Mouse (Mus musculus): ENCODE data around the gene Mrps21.
A peak's percentile ranks its signal among the peaks of the same experiment; 100 is the strongest.
"Not testable (repeated sequence)": the region's sequence is repeated elsewhere in the genome, so short reads cannot be mapped to it uniquely, and the experiment has no call there.

Gene Mrps21

DNA sequence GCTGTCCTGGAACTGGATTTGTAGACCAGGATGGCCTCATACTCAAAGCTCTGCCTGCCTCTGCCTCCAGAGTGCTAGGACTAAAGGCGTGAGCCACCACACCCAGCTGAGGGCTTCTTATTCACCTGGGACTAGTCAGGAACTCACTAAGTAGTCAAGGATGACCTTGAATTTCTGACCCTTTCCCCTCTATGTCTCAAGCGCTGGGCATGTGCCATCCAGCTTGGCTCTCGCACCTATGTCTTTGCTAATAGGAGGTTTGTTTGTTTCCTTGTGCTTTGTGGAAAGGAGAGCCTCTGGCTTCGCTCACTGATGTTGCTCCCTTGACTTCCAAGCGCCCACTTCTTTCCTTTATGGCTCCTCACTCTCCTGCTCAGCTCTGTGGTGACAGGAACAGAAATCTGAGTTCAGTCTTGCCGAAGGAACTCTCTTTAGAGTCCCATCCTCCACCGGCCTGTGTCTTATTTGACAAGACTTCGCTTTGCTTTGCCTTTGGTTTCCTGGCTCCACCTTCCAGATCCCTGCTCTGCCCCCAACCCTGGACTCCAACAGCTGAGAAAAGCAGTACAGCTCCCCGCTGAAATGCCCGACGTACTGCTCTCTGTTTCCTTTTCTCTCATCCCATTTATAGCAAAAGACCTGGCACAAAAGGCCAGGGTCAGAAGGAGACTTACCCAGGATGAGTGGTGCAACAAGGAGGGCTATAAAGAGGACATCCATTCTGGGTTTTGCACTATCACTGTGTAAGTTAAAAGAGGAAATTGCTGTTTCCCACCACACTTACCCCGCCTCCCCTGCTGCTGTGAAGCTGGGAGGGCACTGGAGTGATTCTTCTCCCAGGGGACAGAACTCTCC is 20.1 kb upstream of the Mrps21 start, which contains the start of gene BC028528:
TSS of gene BC028528 (minus strand) at position 795 of the 855 bp plus-strand sequence.
- no peak for DNase-seq

DNA sequence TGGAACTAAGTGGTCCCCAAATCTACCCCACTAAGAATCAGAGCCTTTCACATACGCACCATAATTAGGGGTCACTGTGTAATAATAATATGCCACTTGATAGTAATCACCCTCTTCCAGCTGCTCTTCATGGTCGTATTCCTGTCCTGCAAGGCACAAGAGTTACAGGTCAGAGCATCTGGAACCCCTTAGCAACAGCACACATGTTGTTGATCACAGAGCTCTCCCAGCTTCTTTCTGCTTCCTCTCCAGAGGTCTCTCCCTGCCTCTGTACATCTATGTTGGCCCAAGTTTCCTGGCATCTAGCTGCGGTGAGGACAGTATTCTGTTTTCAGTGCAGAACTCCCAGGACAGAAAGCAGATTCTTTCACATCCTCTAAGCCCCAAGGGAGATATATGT is 18.3 kb upstream of the Mrps21 start:
- DNase-seq = no peak

GRCm38 (mm10) chr3:95887596-95887995 is 16.3 kb upstream of the Mrps21 start:
- no peak for DNase-seq

GRCm38 (mm10) chr3:95884400-95884799 is 13.1 kb upstream of the Mrps21 start:
- no peak for DNase-seq

DNA sequence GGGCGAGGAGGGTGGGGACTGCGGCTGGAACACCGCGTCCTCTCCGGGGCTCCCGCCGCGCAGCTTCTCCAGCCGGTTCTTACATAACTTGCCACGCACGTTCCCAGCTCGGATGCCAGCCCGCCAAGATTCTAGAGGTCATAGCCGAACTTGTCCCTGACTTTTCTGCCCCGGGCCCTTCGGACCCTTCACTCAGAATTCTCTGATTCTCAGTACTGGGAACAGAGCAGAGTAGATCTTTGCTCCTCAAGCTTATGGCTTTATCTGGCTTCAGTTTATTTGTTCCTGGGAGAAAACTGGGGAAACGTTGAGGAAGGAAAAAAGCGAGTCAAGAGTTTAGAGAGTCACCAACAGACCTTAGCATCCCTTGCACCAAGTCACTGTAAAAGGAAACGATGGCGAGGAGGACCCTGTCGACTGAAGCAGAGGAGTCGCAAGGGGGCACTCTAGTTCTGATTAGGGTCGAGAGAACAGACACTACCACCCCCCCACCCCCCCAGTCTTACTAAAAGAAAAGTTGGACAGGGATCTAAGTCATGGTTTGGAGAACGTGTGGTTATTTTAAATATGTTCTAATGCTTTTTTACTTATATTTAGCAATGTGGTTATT is 11.6 kb upstream of the Mrps21 start:
- DNase-seq = peak; percentile 73 to 88

DNA sequence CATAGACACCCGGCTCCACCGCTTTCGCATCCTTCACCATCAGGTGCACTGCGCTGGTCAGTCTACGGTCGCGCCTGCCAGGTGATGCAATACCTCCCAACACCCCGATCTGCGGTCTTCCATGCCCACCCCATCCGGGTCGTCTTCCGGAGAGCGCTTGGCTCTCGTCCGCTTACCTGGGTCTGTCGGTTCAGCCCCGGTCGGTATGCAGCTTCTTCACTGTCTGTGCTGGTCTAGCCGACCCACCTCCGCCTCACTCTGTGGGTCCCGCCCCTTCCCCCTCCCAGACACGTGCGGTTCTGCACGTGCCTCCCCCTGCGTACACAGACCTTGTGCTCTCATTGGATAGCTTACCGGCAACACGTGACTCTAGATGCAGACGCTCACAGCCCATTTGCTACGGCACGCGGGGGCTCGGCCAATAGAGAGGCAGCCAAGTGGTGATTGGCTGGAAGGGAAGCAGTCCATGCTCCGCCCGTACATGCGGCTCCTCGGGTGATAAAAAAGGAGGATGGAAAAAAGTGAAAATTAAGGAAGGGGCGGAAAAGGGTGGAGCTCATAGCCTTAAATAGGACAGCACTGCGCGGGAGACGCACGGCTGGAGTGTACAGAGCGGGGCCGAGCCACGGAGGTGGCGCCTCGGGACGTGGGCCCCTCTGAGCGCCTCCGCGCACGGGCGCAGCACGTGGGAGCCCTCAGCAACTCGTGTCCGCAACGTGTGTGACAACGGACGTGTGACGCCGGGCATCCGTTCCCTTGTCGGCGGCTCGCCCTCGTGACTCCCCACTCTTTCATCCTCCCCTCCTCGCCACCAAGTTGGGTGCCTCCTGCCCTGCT is 10.9 kb upstream of the Mrps21 start, which contains the start of gene Ciart:
TSS of gene Ciart (minus strand) at position 273 of the 837 bp plus-strand sequence.
- peak; percentile 94 to 95 for DNase-seq

- no peak for DNase-seq
Observed at GRCm38 (mm10) chr3:95879063-95879462, 7.7 kb upstream of the Mrps21 start.

DNA sequence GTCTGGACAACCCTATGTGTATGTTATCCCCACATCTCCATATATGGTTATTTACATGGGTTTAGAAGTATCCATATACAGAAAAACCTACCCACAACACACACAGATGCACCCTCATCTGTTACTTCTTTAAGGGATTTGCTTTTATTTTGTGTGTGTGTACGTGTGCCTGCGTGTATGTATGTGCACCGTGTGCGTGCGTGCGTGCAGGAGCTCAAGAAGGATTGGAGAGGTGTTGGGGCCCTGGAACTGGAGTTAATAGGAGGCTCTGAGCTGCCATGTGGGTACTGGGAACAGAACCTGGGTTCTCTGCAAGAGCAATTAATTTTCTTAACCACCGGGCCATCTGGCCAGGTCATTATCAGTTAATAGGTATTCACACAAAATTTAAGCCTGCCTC is 729 bp upstream of the Mrps21 start:
- no peak for DNase-seq

GRCm38 (mm10) chr3:95870976-95871375 is 343 bp downstream of the Mrps21 start:
- DNase-seq = no peak

DNA sequence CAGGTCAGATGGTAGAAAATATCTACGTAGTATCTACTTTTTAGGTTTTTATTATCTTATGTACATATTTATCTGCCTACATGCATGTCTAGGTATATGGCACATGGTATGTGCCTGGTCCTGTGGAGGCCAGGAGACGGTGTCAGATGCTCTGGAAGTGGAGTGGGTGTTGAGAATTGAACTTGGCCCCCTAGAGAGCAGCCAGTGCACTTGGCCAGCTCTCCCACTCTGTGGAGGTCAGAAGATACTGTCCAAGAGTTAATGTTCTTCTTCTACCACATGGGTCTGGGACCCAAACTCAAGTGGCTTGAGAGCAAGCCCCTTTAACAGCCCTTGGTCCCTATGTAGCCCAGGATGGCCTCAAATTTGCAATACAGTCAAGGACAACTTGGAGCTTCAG is 3.9 kb downstream of the Mrps21 start:
- DNase-seq = no peak

DNA sequence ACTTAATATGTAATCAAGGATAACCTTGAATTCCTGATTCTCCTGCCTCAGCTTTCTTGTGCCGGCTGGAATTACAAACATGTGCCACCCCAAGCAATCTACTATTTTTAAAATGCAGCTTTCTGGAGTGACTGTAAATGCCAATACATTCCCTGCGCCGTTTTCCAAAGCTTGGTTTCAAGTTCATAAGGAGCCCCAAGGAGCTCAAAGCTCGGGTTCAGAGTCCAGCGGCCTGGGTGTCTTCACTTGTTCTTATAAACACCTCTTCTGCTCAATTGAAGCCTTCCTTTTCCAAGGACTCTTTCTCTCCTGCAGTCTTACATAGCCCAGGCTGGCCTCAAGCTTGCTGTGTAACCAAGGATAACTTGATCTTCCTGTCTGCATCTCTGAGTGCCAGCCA is 5.2 kb downstream of the Mrps21 start:
- DNase-seq = no peak

DNA sequence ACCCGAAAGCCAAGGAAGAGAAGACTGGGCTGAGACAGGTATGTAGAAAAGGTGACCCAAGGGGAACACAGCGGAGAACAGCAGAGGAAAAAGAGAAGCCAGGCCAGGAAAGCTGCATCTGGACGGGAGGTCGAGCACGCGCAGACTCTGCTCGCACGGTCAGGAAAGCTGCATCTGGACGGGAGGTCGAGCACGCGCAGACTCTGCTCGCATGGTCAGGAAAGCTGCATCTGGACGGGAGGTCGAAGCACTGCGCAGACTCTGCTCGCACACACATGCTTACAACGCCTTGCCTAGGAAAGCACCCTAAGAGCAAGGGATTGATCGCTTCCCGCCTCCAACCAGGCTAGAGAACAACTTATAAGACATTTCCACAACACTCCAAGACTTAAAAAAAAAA is 5.7 kb downstream of the Mrps21 start:
- no peak for DNase-seq

GRCm38 (mm10) chr3:95865050-95865449 is 6.3 kb downstream of the Mrps21 start:
- DNase-seq = no peak

- DNase-seq = no peak
Observed at GRCm38 (mm10) chr3:95863578-95863977, 7.7 kb downstream of the Mrps21 start.

GRCm38 (mm10) chr3:95861796-95862195 is 9.5 kb downstream of the Mrps21 start:
- peak; percentile 87 to 91 for DNase-seq

GRCm38 (mm10) chr3:95861216-95861615 is 10.1 kb downstream of the Mrps21 start:
- peak in 1 of 2 experiments; percentile 42 for DNase-seq

- DNase-seq = no peak
Observed at GRCm38 (mm10) chr3:95860323-95860722, 11.0 kb downstream of the Mrps21 start.

DNA sequence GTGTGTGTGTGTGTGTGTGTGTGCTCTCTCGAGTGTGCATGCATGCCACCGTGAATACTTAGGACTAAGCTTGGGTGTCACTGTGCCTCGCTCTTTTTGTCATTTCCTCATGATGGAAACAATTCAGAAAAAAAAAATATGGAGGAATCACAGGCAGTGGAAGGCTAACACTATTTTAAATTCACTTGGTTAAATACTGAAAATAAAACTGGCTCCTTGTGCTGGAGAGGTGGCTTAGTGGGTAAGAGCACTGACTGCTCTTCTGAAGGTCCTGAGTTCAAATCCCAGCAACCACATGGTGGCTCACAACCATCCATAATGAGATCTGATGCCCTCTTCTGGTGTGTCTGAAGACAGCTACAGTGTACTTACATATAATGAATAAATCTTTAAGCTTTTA is 13.0 kb downstream of the Mrps21 start:
- DNase-seq = not testable (repeated sequence)

DNA sequence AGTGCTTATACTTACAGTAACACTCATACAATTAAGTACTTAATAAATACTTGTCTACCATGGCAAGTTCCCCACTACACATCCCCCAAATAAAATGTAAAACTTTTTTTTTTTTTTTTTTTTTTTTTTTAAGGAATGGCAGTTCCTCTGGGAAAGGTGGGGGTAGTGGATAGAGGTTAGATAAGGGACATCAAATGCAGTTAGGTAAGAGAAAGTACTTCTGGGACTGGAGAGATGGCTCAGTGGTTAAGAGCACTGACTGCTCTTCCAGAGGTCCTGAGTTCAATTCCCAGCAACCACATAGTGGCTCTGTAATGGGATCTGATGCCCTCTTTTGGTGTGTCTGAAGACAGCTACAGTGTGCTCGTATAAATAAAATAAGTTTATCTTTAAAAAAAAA is 14.3 kb downstream of the Mrps21 start:
- DNase-seq = not testable (repeated sequence)

- DNase-seq = no peak
Observed at GRCm38 (mm10) chr3:95856115-95856514, 15.2 kb downstream of the Mrps21 start.

DNA sequence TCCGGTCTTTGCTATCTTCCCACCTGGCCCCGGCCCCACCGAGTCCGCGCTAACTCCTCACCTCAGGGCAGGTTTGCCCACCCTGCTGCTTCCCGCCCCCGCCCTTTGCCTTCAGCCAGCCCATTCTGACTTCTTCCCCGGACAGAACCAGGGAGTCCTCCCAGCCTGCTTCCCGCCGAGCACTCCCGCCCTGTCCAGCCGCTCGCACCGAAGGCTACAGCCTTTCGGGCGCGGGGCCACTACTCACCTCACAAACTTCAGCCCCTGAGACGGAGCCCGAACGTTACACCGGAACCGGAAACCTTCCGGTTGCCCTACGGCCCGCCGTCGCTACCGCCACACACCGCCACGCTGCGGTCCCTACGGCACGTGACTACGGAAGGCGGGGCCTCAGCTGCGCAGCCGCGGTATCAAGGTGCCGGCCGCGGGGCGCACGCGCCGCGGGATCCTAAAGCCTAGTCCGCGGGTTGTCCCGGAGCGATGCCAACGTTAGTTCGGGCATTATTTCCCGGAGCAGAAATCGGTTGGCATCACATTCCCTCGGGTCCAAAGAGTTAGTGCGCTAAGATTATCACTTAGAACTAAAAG is 15.7 kb downstream of the Mrps21 start, which contains the start of gene Prpf3:
TSS of gene Prpf3 (minus strand) at position 384 of the 588 bp plus-strand sequence.
- DNase-seq = peak; percentile 93 to 94

GRCm38 (mm10) chr3:95851317-95851716 is 20.0 kb downstream of the Mrps21 start:
- no peak for DNase-seq

- DNase-seq = no peak
Observed at GRCm38 (mm10) chr3:95850611-95851010, 20.7 kb downstream of the Mrps21 start.

Measured in cerebellum, postnatal 14 days (tissue).